Mouse (Mus musculus): Measurements from ENCODE around the gene Ldlrad3. TPM values are rescaled to one million over a fixed set of nuclear protein-coding genes. Genes with fewer than 3 reads are reported as not detected.

Ldlrad3 gene
- 1 to 10 TPM; 6.9 to 7.5 TPM for total RNA-seq (2021)
- long read RNA-seq, experiment 1, transcript Ldlrad3-201 (6 exons, 3,833 nt), result major isoform, 5 of 9 reads
- long read RNA-seq, experiment 1, partial matches to known transcripts, result 1 of 9 reads
- long read RNA-seq, experiment 1, other reads (novel, unspliced or antisense), result 3 of 9 reads
- long read RNA-seq, experiment 2, partial matches to known transcripts, result 1 of 4 reads
- long read RNA-seq, experiment 2, other reads (novel, unspliced or antisense), result 3 of 4 reads

GRCm38 (mm10) chr2:102185951-102186561 lies at the start of gene Ldlrad3:
Gene Ldlrad3, minus strand, starts transcription at chr2:102186385.
- peak; percentile 96 for DNase-seq (ENCODE audit: low spot score in 2 of 2)

GRCm38 (mm10) chr2:102231470-102231869 lies 45.3 kb upstream of the Ldlrad3 start:
- DNase-seq (ENCODE audit: low spot score in 2 of 2), result no peak

- DNase-seq (ENCODE audit: low spot score in 2 of 2), result no peak
Observed at GRCm38 (mm10) chr2:102229126-102229525, 42.9 kb upstream of the Ldlrad3 start.

GRCm38 (mm10) chr2:102228331-102228730 lies 42.1 kb upstream of the Ldlrad3 start:
- no peak for DNase-seq (ENCODE audit: low spot score in 2 of 2)

- no peak for DNase-seq (ENCODE audit: low spot score in 2 of 2)
Observed at GRCm38 (mm10) chr2:102227839-102228238, 41.7 kb upstream of the Ldlrad3 start.

- no peak for DNase-seq (ENCODE audit: low spot score in 2 of 2)
Observed at GRCm38 (mm10) chr2:102226274-102226673, 40.1 kb upstream of the Ldlrad3 start.

- DNase-seq (ENCODE audit: low spot score in 2 of 2), result no peak
Observed at GRCm38 (mm10) chr2:102223355-102224128, 37.4 kb upstream of the Ldlrad3 start.

- DNase-seq (ENCODE audit: low spot score in 2 of 2), result no peak
Observed at GRCm38 (mm10) chr2:102222749-102223148, 36.6 kb upstream of the Ldlrad3 start.

- no peak for DNase-seq (ENCODE audit: low spot score in 2 of 2)
Observed at GRCm38 (mm10) chr2:102216817-102217216, 30.6 kb upstream of the Ldlrad3 start.

GRCm38 (mm10) chr2:102212096-102212495 lies 25.9 kb upstream of the Ldlrad3 start:
- DNase-seq (ENCODE audit: low spot score in 2 of 2), result no peak

GRCm38 (mm10) chr2:102205672-102206399 lies 19.7 kb upstream of the Ldlrad3 start:
- DNase-seq (ENCODE audit: low spot score in 2 of 2), result no peak

GRCm38 (mm10) chr2:102203478-102203877 lies 17.3 kb upstream of the Ldlrad3 start:
- no peak for DNase-seq (ENCODE audit: low spot score in 2 of 2)

GRCm38 (mm10) chr2:102202211-102202770 lies 16.1 kb upstream of the Ldlrad3 start:
- DNase-seq (ENCODE audit: low spot score in 2 of 2), result no peak

GRCm38 (mm10) chr2:102201198-102201948 lies 15.2 kb upstream of the Ldlrad3 start:
- DNase-seq (ENCODE audit: low spot score in 2 of 2), result peak; percentile 27 to 45

- DNase-seq (ENCODE audit: low spot score in 2 of 2), result no peak
Observed at GRCm38 (mm10) chr2:102197332-102197731, 11.1 kb upstream of the Ldlrad3 start.

- no peak for DNase-seq (ENCODE audit: low spot score in 2 of 2)
Observed at GRCm38 (mm10) chr2:102196709-102197108, 10.5 kb upstream of the Ldlrad3 start.

- no peak for DNase-seq (ENCODE audit: low spot score in 2 of 2)
Observed at GRCm38 (mm10) chr2:102195494-102195893, 9.3 kb upstream of the Ldlrad3 start.

GRCm38 (mm10) chr2:102194247-102194646 lies 8.1 kb upstream of the Ldlrad3 start:
- DNase-seq (ENCODE audit: low spot score in 2 of 2), result no peak

- no peak for DNase-seq (ENCODE audit: low spot score in 2 of 2)
Observed at GRCm38 (mm10) chr2:102192943-102193820, 7.0 kb upstream of the Ldlrad3 start.
